Comparison of ENCODE assay signal across 23 mouse cellular contexts in genomic region chr7:40257733-40258376, GRCm38 (mm10).
DNase-seq lines count a peak whose midpoint lies in the region; ATAC-seq and TF ChIP-seq lines count a peak whose summit lies in the region.
"Had no signal": no experiment of that assay in that cellular context is flagged by ENCODE, and none has a peak within 500 bp of the region (broad histone marks: within the 10 kb centered on the region; RNA-seq: fewer than 3 reads in every experiment).

No protein-coding gene starts in this region.

- DNase-seq in heart, adult 2 months = no peak
- DNase-seq in heart, postnatal 0 days (ENCODE audit: low spot score) = no peak
- DNase-seq in heart, postnatal 36 days = no peak
- no peak for DNase-seq in limb, embryonic 10.5 days (ENCODE audit: low spot score)
- no peak for DNase-seq in layer of hippocampus, adult 9-11 months
- DNase-seq: B cell, adult 2 months; cerebellum, adult 11-12 months; cerebellum, adult 8-10 months; cerebellum, postnatal 36 days; embryo, embryonic 11 days had no signal

- intact Hi-C loops in heart, adult 2 months (cut with DNase I) = loop anchor here (5.0 kb wide), 1 partner anchor 46 kb away; no protein-coding TSS in a partner anchor
- intact Hi-C loops in heart, postnatal 36 days (cut with DNase I) = no loop called here

- no peaks in the 10 kb centered on the region for H3K36me3 ChIP-seq in heart, adult 2 months (ENCODE audit: control insufficient read depth, insufficient read depth, low read length)
- H3K36me3 ChIP-seq in heart, embryonic 11.5 days (ENCODE audit: control insufficient read depth, insufficient read depth, low read length) = no peaks in the 10 kb centered on the region
- no peaks in the 10 kb centered on the region for H3K36me3 ChIP-seq in heart, postnatal 0 days (replicated peaks; ENCODE audit: control insufficient read depth, insufficient read depth, low read length)
- no peaks in the 10 kb centered on the region for H3K36me3 ChIP-seq in limb, embryonic 12.5 days
- H3K36me3 ChIP-seq in limb, embryonic 10.5 days = no peaks in the 10 kb centered on the region
- H3K36me3 ChIP-seq: embryonic facial prominence, embryonic 10.5 days; embryonic facial prominence, embryonic 13.5 days; forebrain, embryonic 12.5 days; forebrain, embryonic 15.5 days; G1E; heart, embryonic 12.5 days; hindbrain, embryonic 15.5 days; intestine, embryonic 15.5 days had no signal

- no peaks in the 10 kb centered on the region for H3K27me3 ChIP-seq in heart, adult 2 months (ENCODE audit: control insufficient read depth, insufficient read depth, low read length)
- H3K27me3 ChIP-seq in heart, embryonic 11.5 days (ENCODE audit: control insufficient read depth, insufficient read depth, low read length) = no peaks in the 10 kb centered on the region
- no peaks in the 10 kb centered on the region for H3K27me3 ChIP-seq in heart, postnatal 0 days (ENCODE audit: control insufficient read depth, insufficient read depth, low read length)
- no peaks in the 10 kb centered on the region for H3K27me3 ChIP-seq in limb, embryonic 12.5 days
- H3K27me3 ChIP-seq in limb, embryonic 10.5 days (ENCODE audit: low read depth, poor library complexity, severe bottlenecking) = no peaks in the 10 kb centered on the region
- H3K27me3 ChIP-seq: CH12.LX; embryonic facial prominence, embryonic 13.5 days; forebrain, embryonic 12.5 days; forebrain, embryonic 15.5 days; heart, embryonic 12.5 days; hindbrain, embryonic 15.5 days; intestine, embryonic 15.5 days had no signal

- no peak for TF ChIP-seq EP300 in heart, adult 2 months (IDR thresholded peaks at IDR 0.05; ENCODE audit: insufficient read depth, low read depth, low read length)
- TF ChIP-seq EP300 in heart, postnatal 0 days (IDR thresholded peaks at IDR 0.05; ENCODE audit: low read depth) = no peak

- H3K79me2 ChIP-seq in heart, adult 2 months (replicated peaks; ENCODE audit: control insufficient read depth, insufficient read depth, low read length) = no peaks in the 10 kb centered on the region

- no peak overlapping the region for H3K4me2 ChIP-seq in heart, embryonic 11.5 days
- H3K4me2 ChIP-seq in heart, postnatal 0 days (ENCODE audit: low read depth, low read length) = no peak overlapping the region
- no peak overlapping the region for H3K4me2 ChIP-seq in limb, embryonic 12.5 days
- H3K4me2 ChIP-seq: embryonic facial prominence, embryonic 13.5 days; forebrain, embryonic 12.5 days; forebrain, embryonic 15.5 days; heart, embryonic 12.5 days; hindbrain, embryonic 15.5 days; intestine, embryonic 15.5 days had no signal

- no peaks in the 10 kb centered on the region for H3K9me3 ChIP-seq in heart, embryonic 11.5 days (replicated peaks; ENCODE audit: control insufficient read depth, low read length)
- H3K9me3 ChIP-seq in heart, postnatal 0 days (replicated peaks; ENCODE audit: control insufficient read depth, low read length) = no peaks in the 10 kb centered on the region
- no peaks in the 10 kb centered on the region for H3K9me3 ChIP-seq in limb, embryonic 12.5 days
- no peaks in the 10 kb centered on the region for H3K9me3 ChIP-seq in limb, embryonic 10.5 days (replicated peaks)
- H3K9me3 ChIP-seq: embryonic facial prominence, embryonic 10.5 days; embryonic facial prominence, embryonic 13.5 days; forebrain, embryonic 12.5 days; forebrain, embryonic 15.5 days; hindbrain, embryonic 15.5 days; intestine, embryonic 15.5 days had no signal

- H3K4me1 ChIP-seq in heart, adult 2 months (ENCODE audit: control insufficient read depth, insufficient read depth, low read length) = no peaks in the 10 kb centered on the region; the same call in 1 of the 2 replicates
- no peaks in the 10 kb centered on the region for H3K4me1 ChIP-seq in heart, embryonic 11.5 days (ENCODE audit: control insufficient read depth, insufficient read depth, low read length)
- no peaks in the 10 kb centered on the region for H3K4me1 ChIP-seq in heart, postnatal 0 days (ENCODE audit: control insufficient read depth, insufficient read depth)
- H3K4me1 ChIP-seq in limb, embryonic 12.5 days (replicated peaks) = no peaks in the 10 kb centered on the region; the same call in 1 of the 2 replicates
- H3K4me1 ChIP-seq in limb, embryonic 10.5 days = no peaks in the 10 kb centered on the region
- H3K4me1 ChIP-seq: embryonic facial prominence, embryonic 10.5 days; embryonic facial prominence, embryonic 13.5 days; forebrain, embryonic 15.5 days; heart, embryonic 12.5 days; hindbrain, embryonic 15.5 days; intestine, embryonic 15.5 days had no signal

- no peak for TF ChIP-seq CTCF in heart, adult 2 months (IDR thresholded peaks at IDR 0.05)
- no peak for TF ChIP-seq CTCF in heart, postnatal 0 days (IDR thresholded peaks at IDR 0.05; ENCODE audit: low read depth)

- no peak for TF ChIP-seq POLR2A in heart, adult 2 months (IDR thresholded peaks at IDR 0.05; ENCODE audit: insufficient read depth, low read depth, low read length)

- H3K4me3 ChIP-seq in heart, adult 2 months = no peak overlapping the region
- H3K4me3 ChIP-seq in heart, embryonic 11.5 days (ENCODE audit: low read depth, low read length) = no peak overlapping the region
- no peak overlapping the region for H3K4me3 ChIP-seq in heart, postnatal 0 days (ENCODE audit: low read depth, low read length)
- no peak overlapping the region for H3K4me3 ChIP-seq in limb, embryonic 12.5 days (replicated peaks)
- no peak overlapping the region for H3K4me3 ChIP-seq in limb, embryonic 10.5 days
- H3K4me3 ChIP-seq: embryonic facial prominence, embryonic 10.5 days; embryonic facial prominence, embryonic 13.5 days; erythroblast, embryonic 14.5 days; forebrain, embryonic 12.5 days; forebrain, embryonic 15.5 days; heart, embryonic 12.5 days; hindbrain, embryonic 15.5 days; intestine, embryonic 15.5 days had no signal

- WGBS in heart, adult 2 months = 31% methylated on average over 1 of the region's 1 CpGs
- 68% methylated on average over 1 of the region's 1 CpGs for WGBS in heart, embryonic 11.5 days (ENCODE audit: insufficient replicate concordance)
- WGBS in heart, postnatal 0 days = 55% methylated on average over 1 of the region's 1 CpGs
- 76% methylated on average over 1 of the region's 1 CpGs for WGBS in limb, embryonic 12.5 days
- 81% methylated on average over 1 of the region's 1 CpGs for WGBS in limb, embryonic 10.5 days

- no peak for ATAC-seq in heart, embryonic 11.5 days (replicated peaks; ENCODE audit: insufficient number of reproducible peaks, low FRiP score, low TSS enrichment)
- ATAC-seq in heart, postnatal 0 days (ENCODE audit: insufficient read depth, low read depth) = peak; percentile 72
- ATAC-seq in limb, embryonic 12.5 days (ENCODE audit: insufficient number of reproducible peaks, insufficient read depth, low FRiP score, low TSS enrichment, low read depth) = peak; percentile 47; the same call in 1 of the 2 replicates
- ATAC-seq: activated CD4-positive, CD25-positive, alpha-beta regulatory T cell, adult 4 months; forebrain, embryonic 15.5 days; intestine, embryonic 15.5 days had no signal

- H3K9ac ChIP-seq in heart, adult 2 months (ENCODE audit: low read depth, low read length) = no peak overlapping the region
- no peak overlapping the region for H3K9ac ChIP-seq in heart, embryonic 11.5 days (ENCODE audit: low read depth, low read length)
- H3K9ac ChIP-seq in heart, postnatal 0 days (replicated peaks; ENCODE audit: low read depth, low read length) = no peak overlapping the region
- H3K9ac ChIP-seq in limb, embryonic 12.5 days (replicated peaks) = no peak overlapping the region
- H3K9ac ChIP-seq: embryonic facial prominence, embryonic 13.5 days; forebrain, embryonic 12.5 days; forebrain, embryonic 15.5 days; heart, embryonic 12.5 days; hindbrain, embryonic 15.5 days; intestine, embryonic 15.5 days had no signal

- peak overlapping the region; percentile 76 for H3K27ac ChIP-seq in heart, adult 2 months
- H3K27ac ChIP-seq in heart, embryonic 11.5 days (ENCODE audit: low read depth, low read length) = no peak overlapping the region
- peak overlapping the region; percentile 85 for H3K27ac ChIP-seq in heart, postnatal 0 days (ENCODE audit: low read depth)
- no peak overlapping the region for H3K27ac ChIP-seq in limb, embryonic 12.5 days
- H3K27ac ChIP-seq in limb, embryonic 10.5 days = no peak overlapping the region
- H3K27ac ChIP-seq: embryonic facial prominence, embryonic 10.5 days; embryonic facial prominence, embryonic 13.5 days; forebrain, embryonic 12.5 days; forebrain, embryonic 15.5 days; hindbrain, embryonic 15.5 days; intestine, embryonic 15.5 days had no signal

Comparison
In these comparisons a context has a peak if more than half of its experiments do, and no peak if none do; other contexts are left out.
1. H3K27ac ChIP-seq: peak in heart, adult 2 months (single experiment) and heart, postnatal 0 days (single experiment); none in heart, embryonic 11.5 days (single experiment), limb, embryonic 12.5 days (single experiment) and limb, embryonic 10.5 days (single experiment).